Mouse (Mus musculus): Measurements from ENCODE around the gene Adamts12. TPM values are rescaled to one million over a fixed set of nuclear protein-coding genes. Genes with fewer than 3 reads are reported as not detected.

Gene Adamts12
- polyA plus RNA-seq (2017; shearing (Covaris generic)) = not detected

DNA sequence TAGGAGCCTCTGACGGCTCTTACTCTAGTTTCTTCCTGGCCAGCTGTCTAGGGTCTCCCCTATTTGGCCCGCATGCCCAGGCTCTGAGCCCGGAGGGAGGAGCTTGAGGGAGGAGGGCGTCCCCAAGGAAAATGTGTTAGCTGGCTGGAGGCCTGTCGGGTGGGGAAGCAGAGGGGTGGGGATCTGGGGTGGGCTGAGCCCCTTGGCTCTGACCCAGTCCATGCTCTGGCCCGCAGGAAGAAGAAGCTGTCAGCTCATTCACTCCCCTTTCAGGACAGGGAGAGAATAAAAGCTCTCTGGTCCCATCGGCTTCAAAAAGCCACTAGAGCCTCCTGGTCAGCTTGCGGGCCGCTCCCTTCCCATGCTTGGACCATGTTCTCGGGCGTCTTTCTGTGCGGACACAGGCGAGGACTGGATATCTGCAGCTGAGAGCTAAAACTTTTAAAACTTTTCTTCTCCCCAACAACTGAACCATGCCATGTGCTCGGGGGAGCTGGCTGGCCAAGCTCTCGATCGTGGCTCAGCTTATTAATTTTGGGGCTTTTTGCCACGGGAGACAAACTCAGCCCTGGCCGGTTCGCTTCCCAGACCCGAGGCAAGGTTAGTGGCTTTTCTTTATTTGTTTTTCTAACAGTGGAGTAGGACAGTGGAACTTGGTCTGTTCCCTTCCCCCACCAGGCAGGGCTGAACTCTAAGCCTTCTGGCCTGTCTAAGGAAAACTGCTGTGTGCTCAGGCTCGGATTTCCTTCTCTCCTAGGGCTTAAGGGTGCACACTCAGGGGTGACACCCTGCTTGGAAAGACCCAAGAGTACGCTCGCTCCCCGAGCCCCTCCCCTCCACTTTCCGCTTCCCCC, at the start of gene Adamts12:
Gene Adamts12 (plus strand): TSS at position 233 of the 854 bp plus-strand sequence.

DNA sequence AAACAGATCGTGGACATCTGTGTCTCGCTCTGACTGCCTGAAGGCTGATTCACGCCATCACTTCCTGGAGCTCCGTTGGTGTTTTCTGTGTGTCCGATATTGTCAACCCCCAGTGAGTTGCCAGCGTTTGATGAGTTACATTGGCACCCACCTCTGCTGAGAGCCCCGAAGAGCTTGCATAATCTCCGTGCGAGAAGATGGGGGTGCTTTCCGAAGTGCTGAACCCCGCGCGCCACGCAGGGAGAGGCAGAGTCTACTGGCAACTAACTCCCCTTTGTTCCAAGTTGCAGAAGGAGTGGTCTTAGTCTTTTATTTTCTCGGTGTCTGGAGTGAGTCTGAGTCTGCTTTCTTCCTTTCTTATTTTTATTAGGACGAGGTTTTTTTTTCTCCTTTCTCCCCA, 26.9 kb upstream of the Adamts12 start, which contains the start of gene Rxfp3:
Gene Rxfp3 (minus strand): TSS at position 281 of the 400 bp plus-strand sequence.

Other genes starting within 250 kb of the Adamts12 start
- not detected for gene C1qtnf3, start 112.5 kb upstream of the Adamts12 start, polyA plus RNA-seq (2017; shearing (Covaris generic))
- gene Amacr, start 83.0 kb upstream of the Adamts12 start, polyA plus RNA-seq (2017; shearing (Covaris generic)) = 5.2 TPM
- gene Slc45a2, start 64.1 kb upstream of the Adamts12 start, polyA plus RNA-seq (2017; shearing (Covaris generic)) = not detected
- gene Rxfp3, start 26.8 kb upstream of the Adamts12 start, polyA plus RNA-seq (2017; shearing (Covaris generic)) = not detected

Measured in CD4-positive, CD25-positive, alpha-beta regulatory T cell, adult 9 weeks (primary cell).